Mouse (Mus musculus) embryonic fibroblast, embryonic 13.5 days (primary cell): ENCODE data around the gene Nploc4.

Source experiments
- CTCF ChIP-seq: IDR thresholded peaks from 2 replicates; pipeline ENCODE4 v1.5.1; 2011; ENCODE audit warnings: mild to moderate bottlenecking, control low read depth, low read length, moderate library complexity, borderline replicate concordance; ENCODE audit not compliant: insufficient read depth
- POLR2A ChIP-seq: IDR thresholded peaks from 2 replicates; pipeline ENCODE4 v1.6.1; 2011; ENCODE audit warnings: low read depth, mild to moderate bottlenecking, control low read depth, low read length, moderate library complexity

DNA sequence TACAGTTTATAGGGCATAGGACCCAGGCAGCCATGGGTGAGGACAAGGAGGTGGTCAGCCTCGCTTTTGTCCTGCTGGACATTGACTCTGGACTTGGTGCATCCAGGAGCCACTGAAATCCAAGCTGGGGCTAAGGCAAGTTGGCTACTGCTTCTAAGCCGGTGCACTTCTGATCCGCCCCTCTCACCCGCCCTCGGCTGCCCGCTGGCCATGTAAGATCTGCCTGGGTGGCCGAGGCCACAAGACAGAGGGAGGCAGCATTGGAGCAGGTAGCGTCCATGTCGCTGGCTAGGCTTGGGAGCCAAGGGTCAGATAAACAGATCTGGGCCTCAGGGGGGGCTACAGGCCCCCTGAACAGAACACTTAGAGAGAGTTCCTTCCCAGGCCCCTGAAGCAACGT, 76.2 kb downstream of the Nploc4 start, which contains the start of gene Fscn2:
- TF ChIP-seq CTCF (no peak), POLR2A (no peak)
